Mouse (Mus musculus) stomach, embryonic 16.5 days (tissue): ENCODE measurements at regions not wholly inside any gene's neighbourhood (a gene's known extent, or its start where the extent isn't known, plus 50 kb on each side); places are given as distances from the start of the nearest gene placed in this dataset.

Experiments used
- ATAC-seq: fragments of 200-750 bp; cut with Nextera tagmentation; 2 replicates; pipeline ENCODE4 v1.8.0; 2017; ENCODE audit warnings: moderate number of reproducible peaks, moderate TSS enrichment; ENCODE audit not compliant: insufficient read depth, low FRiP score
- H3K27ac ChIP-seq: fragments of 300-500 bp; sonication (generic); 2 replicates; pipeline ENCODE4 v1.5.1; 2014; ENCODE audit warnings: low read length
- H3K27me3 ChIP-seq: fragments of 300-500 bp; sonication (generic); 2 replicates; pipeline ENCODE4 v1.6.1; 2014; ENCODE audit warnings: low read length, control low read depth, mixed read lengths; ENCODE audit not compliant: control insufficient read depth, insufficient read depth
- H3K36me3 ChIP-seq: fragments of 300-500 bp; sonication (generic); 2 replicates; pipeline ENCODE4 v1.6.1; 2014; ENCODE audit warnings: low read length; ENCODE audit not compliant: control insufficient read depth, insufficient read depth
- H3K4me1 ChIP-seq: fragments of 300-500 bp; sonication (generic); 2 replicates; pipeline ENCODE4 v1.6.1; 2014; ENCODE audit warnings: low read length, control low read depth, mixed read lengths; ENCODE audit not compliant: control insufficient read depth, insufficient read depth
- H3K4me2 ChIP-seq: fragments of 300-500 bp; sonication (generic); 2 replicates; pipeline ENCODE4 v1.6.1; 2014; ENCODE audit warnings: low read depth, low read length, mixed read lengths
- H3K4me3 ChIP-seq: fragments of 300-500 bp; sonication (generic); replicated peaks from 2 replicates; pipeline ENCODE4 v1.5.1; 2014; ENCODE audit warnings: mild to moderate bottlenecking, low read length
- H3K9ac ChIP-seq: fragments of 300-500 bp; sonication (generic); 2 replicates; pipeline ENCODE4 v1.6.1; 2014; ENCODE audit warnings: low read length
- H3K9me3 ChIP-seq: fragments of 300-500 bp; sonication (generic); replicated peaks from 2 replicates; pipeline ENCODE4 v1.6.1; 2016; ENCODE audit warnings: low read length, control low read depth; ENCODE audit not compliant: control insufficient read depth
- WGBS: fragments of 180-500 bp; shearing (Covaris S2); extraction: QIAGEN DNeasy Blood & Tissue Kit; methylation state at CpG from one replicate; pipeline ENCODE4 v1.1.7; 2014; 5-methylcytosine and 5-hydroxymethylcytosine counted together

DNA sequence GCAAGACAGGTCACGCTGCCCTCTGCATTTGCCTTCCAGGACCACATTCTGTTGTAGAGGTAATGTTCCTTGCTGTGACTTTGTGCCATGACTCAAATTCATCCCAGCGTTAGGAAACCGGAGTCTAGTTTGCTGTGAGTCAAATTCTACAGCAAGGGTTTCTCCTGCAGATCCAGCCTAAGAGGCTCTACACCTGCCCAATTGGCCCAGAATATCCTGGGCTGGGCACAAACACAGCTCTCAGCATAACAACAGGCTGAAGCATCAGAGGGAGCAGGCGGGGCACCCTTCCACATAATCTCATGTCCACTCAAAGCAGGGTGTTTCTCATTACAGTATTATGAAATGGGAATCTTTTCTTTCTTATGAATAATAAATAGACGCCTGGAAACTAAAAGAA, 220.2 kb upstream of the Pard3b start:
- no peak overlapping the region for H3K4me2 ChIP-seq
- no peak overlapping the region for H3K4me3 ChIP-seq
- WGBS, result 75% methylated on average over 5 of the region's 5 CpGs
- H3K4me1 ChIP-seq, result peaks cover 9% of the 10 kb centered on the region; the same call in 1 of the 2 replicates
- H3K27ac ChIP-seq, result no peak overlapping the region
- no peaks in the 10 kb centered on the region for H3K36me3 ChIP-seq
- ATAC-seq, result no peak
- no peaks in the 10 kb centered on the region for H3K27me3 ChIP-seq
- no peak overlapping the region for H3K9ac ChIP-seq
- H3K9me3 ChIP-seq, result no peaks in the 10 kb centered on the region

DNA sequence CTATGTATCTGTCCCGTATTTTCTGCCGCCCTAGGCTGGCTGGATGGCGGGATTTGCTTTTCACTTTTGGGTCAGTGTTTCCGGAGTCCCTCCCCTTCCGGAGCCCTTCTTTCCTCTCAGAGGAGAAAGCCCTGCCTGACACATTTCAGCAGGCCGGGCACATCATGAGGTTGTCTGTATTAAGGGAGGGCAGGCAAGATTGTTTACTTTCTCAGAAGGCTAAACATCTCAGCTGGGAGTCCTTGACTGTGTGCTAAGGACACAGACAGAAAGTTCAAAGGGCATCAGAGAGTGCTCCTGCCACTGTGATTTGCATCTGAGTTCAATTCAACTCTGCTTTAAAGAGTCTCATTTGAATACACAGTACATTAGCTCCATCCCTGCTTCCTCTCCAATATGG, 218.8 kb upstream of the Pard3b start:
- Histone ChIP-seq H3K4me2 (no peak overlapping the region), H3K27ac (no peak overlapping the region), H3K4me1 (peaks cover 9% of the 10 kb centered on the region; the same call in 1 of the 2 replicates), H3K4me3 (no peak overlapping the region), H3K27me3 (no peaks in the 10 kb centered on the region), H3K9me3 (no peaks in the 10 kb centered on the region), H3K9ac (no peak overlapping the region), H3K36me3 (no peaks in the 10 kb centered on the region)
- 38% methylated on average over 6 of the region's 6 CpGs for WGBS
- ATAC-seq, result no peak

DNA sequence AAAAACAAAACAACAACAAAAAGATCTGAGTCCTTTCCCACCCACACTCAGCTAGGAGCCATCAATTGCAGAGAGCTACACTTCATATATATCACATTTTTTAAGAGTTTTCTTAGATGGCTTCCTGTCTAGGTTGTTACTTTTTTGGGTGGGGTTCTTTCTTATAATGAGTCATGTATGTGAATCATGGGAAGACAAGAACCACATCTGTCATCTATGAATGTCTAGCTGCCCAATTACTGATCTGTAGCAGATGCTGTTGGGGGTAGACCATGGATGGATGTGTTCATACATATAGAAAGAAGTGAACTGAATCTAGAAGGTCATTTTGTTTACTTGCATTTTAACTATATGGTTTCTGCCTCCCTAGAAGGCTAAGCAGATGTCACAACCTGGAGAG, 215.4 kb upstream of the Pard3b start:
- Histone ChIP-seq H3K4me3 (no peak overlapping the region), H3K4me2 (no peak overlapping the region), H3K4me1 (no peaks in the 10 kb centered on the region), H3K27ac (no peak overlapping the region), H3K9ac (no peak overlapping the region), H3K36me3 (no peaks in the 10 kb centered on the region), H3K9me3 (no peaks in the 10 kb centered on the region), H3K27me3 (no peaks in the 10 kb centered on the region)
- ATAC-seq, result no peak

DNA sequence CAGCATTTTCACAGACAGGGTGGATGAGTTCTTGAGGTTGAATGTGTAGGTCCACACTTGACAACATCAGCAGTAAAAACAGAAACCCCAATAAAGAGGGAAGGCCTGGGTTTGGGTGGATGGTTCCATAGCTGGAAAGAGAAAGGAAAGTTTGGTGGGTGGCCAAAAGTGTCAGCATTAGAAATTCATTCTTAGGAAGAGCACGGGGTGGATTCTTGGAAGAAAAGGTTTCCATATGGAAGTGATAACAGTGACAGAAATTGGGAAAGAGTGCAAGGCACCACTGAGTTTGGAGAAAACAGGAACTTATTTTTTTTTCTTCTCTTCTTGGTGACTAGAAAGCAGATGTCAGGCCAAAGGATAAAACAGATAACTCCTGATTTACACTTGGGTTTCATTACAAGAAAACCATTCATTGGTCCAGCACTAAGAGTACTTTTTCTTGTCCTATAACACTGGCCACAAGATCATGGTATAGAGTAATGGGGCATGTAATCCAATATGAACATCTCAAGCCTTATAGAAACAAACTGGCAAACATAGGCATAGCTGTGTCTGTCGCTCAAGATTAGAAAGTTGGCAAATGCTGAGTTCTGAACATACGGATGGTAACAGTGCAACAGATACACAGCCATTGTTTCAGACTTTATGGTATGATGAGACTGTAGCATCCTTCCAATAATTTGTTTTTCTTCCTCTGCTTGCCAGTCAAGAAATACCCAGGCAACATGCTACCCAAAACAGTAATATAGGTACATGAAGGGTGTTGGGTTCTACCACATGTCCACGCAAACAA, 209.7 kb upstream of the Pard3b start:
- ATAC-seq, result no peak
- no peak overlapping the region for H3K4me3 ChIP-seq
- no peaks in the 10 kb centered on the region for H3K9me3 ChIP-seq
- H3K36me3 ChIP-seq, result no peaks in the 10 kb centered on the region
- no peaks in the 10 kb centered on the region for H3K4me1 ChIP-seq
- H3K9ac ChIP-seq, result no peak overlapping the region
- 76% methylated on average over 4 of the region's 4 CpGs for WGBS
- no peak overlapping the region for H3K27ac ChIP-seq
- no peaks in the 10 kb centered on the region for H3K27me3 ChIP-seq
- H3K4me2 ChIP-seq, result no peak overlapping the region

DNA sequence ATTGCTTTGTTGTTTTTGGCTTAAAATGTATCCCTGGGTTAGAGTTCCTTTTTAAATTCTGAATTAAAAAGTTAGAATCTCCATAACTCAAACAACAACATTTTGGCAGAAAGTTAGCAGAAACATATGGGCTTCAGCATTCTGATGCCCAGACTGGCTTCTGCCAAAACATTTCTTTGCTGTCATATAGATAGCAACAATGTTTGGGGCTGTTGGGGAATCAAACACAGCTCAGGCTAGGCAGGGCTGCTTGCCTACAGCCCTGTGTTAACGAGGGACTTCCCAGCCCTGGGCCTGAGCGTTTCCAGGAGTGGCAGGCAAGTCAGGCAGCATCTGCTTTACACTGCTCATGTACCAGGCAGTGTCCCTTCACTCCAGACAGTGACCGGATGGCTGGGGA, 201.0 kb upstream of the Pard3b start:
- Histone ChIP-seq H3K9me3 (no peaks in the 10 kb centered on the region), H3K27me3 (no peaks in the 10 kb centered on the region), H3K36me3 (no peaks in the 10 kb centered on the region), H3K4me2 (no peak overlapping the region), H3K27ac (no peak overlapping the region), H3K4me3 (no peak overlapping the region), H3K9ac (no peak overlapping the region), H3K4me1 (no peaks in the 10 kb centered on the region)
- 61% methylated on average over 3 of the region's 3 CpGs for WGBS
- no peak for ATAC-seq

DNA sequence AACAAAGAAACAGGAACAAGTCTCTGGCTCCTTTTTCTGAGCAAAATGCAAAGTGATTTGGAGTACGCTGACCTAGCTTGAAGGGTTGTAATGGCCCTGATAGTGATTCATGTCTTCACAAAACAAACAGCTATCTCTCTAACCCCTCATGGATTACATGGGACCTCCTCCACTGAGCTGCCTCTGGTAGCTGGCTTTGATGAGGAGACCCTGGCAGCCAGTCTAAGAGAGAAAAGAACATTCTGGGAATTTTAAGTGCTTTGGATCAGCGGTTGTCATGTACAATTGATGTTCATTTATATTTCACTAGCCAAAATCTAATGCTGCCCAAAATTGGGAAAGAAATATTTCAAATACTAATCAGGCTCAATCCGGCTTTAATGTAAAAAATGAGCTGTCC, 177.2 kb upstream of the Pard3b start:
- Histone ChIP-seq H3K4me2 (no peak overlapping the region), H3K9ac (no peak overlapping the region), H3K4me3 (no peak overlapping the region), H3K36me3 (no peaks in the 10 kb centered on the region), H3K27me3 (no peaks in the 10 kb centered on the region), H3K4me1 (0 out of 2 replicates have a peak, but pooled peaks cover 4% of the 10 kb centered on the region), H3K27ac (no peak overlapping the region), H3K9me3 (no peaks in the 10 kb centered on the region)
- 39% methylated on average over 3 of the region's 3 CpGs for WGBS
- ATAC-seq, result peak; percentile 79

DNA sequence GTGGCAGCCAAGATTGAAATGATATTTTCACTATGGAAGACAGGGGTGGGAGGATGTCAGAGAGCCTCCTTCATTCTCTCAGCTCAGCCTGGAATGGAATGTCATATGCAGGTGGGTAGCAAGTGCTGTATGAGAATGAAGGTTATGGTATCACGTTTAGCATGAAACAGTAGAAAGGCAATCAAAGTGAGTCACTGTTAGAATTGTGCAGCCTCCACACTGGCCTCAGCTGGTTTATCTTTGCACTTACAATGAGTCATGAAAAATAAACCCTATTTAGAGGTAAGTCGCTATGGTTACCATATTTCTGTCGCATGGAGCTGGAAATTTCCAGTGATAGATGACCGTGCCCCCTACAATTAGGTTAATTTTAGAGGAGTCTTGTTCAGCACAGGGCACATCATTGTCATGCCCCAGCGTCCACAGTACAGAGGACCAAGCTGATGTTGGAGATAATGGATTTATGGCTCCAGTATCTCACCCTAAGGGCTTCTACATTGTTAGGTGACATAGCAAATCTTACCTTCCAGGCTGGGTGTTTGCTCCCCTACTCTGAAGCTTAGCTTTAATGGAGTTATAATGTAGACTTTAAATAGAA, 167.9 kb upstream of the Pard3b start:
- Histone ChIP-seq H3K27me3 (no peaks in the 10 kb centered on the region), H3K9me3 (no peaks in the 10 kb centered on the region), H3K4me1 (no peaks in the 10 kb centered on the region), H3K9ac (no peak overlapping the region), H3K4me2 (no peak overlapping the region), H3K27ac (no peak overlapping the region), H3K4me3 (no peak overlapping the region), H3K36me3 (no peaks in the 10 kb centered on the region)
- peak; percentile 68; the same call in 1 of the 2 replicates for ATAC-seq
- 57% methylated on average over 5 of the region's 5 CpGs for WGBS

DNA sequence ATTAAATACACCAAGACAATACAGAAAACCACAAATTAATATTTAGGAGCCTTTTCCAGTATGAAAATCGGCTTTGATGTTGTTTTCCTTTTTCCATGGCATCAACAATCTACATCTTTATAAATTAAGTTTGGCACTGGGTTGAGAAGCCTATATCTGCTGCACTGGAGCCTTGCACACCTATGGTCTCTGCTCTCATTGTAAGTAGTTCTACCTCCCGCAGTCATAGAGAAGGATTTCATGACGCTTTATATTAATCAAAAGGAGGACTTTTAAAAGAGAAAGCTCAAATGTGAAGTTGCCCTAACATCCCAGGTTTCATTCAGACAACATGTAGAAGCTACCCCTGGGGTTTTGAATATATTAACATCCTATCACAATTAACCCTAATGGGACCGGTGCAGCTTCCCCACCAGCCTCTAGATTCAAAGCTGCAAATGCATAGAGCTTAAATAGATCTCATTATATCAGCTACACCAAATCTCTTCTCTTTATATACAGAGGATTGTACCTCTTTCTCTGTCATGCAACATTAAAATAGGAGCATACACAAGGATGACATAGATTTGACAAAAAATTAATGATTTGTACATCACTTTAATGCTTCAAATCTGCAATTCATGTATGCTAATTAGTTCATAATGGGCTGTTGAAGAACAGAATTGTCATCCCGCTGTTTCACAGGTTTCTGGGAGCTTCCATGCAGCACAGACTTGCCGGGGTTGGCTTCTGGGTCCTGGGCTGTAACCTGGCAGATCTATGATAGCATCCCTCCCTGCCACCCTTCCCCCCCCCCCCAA, 166.6 kb upstream of the Pard3b start:
- H3K27ac ChIP-seq, result no peak overlapping the region
- H3K4me1 ChIP-seq, result no peaks in the 10 kb centered on the region
- H3K36me3 ChIP-seq, result no peaks in the 10 kb centered on the region
- H3K9ac ChIP-seq, result no peak overlapping the region
- no peak for ATAC-seq
- H3K27me3 ChIP-seq, result no peaks in the 10 kb centered on the region
- 84% methylated on average over 6 of the region's 6 CpGs for WGBS
- H3K4me2 ChIP-seq, result no peak overlapping the region
- H3K9me3 ChIP-seq, result no peaks in the 10 kb centered on the region
- no peak overlapping the region for H3K4me3 ChIP-seq

DNA sequence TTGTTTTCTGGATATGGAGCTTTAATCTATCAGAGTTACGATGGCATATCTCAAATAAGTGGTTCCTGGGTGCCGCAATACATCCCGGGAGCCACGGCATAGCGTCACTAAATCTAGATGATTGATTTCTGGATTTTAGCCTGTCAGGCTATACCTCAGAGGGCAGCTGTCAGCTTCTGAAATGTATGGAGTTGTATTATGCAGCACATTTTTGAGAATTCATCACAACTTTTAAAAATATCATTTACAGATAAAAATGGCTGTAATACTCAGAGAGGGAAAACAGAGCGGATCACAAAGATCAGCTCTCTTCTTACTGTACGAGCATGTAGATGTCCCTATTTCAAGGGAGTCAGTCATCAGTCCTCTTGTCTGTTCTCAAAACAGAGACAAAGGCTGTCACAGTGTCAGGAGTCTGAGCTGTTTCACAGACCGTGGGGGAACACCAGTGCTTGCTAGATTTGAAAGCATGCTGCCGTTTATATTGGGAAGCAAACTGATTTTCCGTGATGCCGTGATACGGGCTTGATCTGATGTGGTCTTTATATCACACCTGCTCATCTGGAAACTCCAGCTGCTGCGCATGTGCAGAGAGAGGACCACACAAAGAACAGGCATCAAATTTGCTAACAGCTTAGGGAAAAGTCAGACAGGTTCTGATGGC, 165.9 kb upstream of the Pard3b start:
- H3K27me3 ChIP-seq, result no peaks in the 10 kb centered on the region
- no peaks in the 10 kb centered on the region for H3K4me1 ChIP-seq
- no peak overlapping the region for H3K4me3 ChIP-seq
- H3K9ac ChIP-seq, result no peak overlapping the region
- WGBS, result 60% methylated on average over 13 of the region's 13 CpGs
- no peaks in the 10 kb centered on the region for H3K9me3 ChIP-seq
- H3K36me3 ChIP-seq, result no peaks in the 10 kb centered on the region
- no peak overlapping the region for H3K4me2 ChIP-seq
- no peak overlapping the region for H3K27ac ChIP-seq
- no peak for ATAC-seq
